Mouse (Mus musculus) retina, adult 2 months (tissue): ENCODE data around the gene Zfp260.
"Not testable (repeated sequence)": the region's sequence is repeated elsewhere in the genome, so short reads cannot be mapped to it uniquely, and the experiment has no call there.

Experiments used
- DNase-seq: peaks from one replicate; pipeline ENCODE4 v3.0.0-alpha.2; 2012; ENCODE audit warnings: low read depth, low spot score

Gene Zfp260

DNA sequence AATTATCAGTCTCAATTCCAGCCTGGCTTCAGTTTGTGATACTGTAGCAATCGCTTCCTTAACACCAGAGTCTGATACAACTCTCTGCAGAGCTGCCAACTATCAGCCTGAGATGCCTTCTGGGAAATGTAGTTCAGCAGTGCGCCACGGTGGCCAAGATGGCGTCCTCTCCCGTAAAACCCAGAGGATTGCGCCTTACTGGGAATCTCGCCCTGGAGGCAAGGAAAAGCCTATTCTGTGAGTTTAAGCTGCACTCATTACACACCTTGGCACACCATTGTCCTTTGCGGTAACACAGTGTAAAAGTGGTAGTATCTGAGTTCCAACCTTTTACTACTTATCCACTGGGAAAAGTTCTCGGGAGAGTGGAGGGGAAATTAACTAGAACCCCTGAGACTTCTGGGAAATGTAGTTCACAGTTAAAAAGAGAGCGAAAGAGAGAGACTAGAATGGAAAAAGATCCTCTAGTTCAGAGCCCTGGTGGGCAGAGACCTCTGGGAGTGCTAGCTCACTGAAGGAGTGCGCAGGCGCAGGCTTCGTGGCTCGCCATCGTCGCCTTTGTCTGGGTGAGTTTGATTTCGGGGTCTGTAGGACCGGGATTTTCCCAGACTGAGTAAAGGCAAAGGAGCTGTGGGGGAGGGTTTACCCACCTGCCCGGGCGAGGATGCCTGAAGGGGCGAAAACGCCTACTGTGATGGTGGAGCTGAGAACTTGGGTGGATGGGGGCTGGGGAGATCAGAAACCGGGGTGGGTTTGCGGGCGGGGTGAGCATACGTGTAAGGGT lies at the start of gene Zfp260:
Gene Zfp260 (plus strand): TSS at position 132 of the 784 bp plus-strand sequence.
- DNase-seq = peak; percentile 72

DNA sequence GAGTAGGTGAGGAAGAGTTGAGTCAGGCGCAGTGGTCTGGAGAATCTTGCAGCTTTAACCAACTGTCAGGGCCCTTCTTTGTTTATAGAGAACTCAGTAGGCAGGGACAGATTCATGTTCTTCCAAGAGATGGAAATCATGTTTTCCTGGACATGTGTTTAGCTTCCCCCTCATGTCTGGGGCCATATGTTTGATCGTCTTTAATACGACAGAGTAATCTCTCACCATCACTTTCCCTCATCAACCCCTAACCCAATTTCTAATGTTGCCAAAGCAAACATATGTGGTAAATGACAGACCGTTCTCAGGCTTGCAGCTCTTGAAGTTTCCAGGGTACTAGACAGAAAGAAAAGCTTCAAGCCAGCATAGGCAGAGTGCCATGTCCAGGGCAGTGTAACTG lies 46.5 kb upstream of the Zfp260 start:
- no peak for DNase-seq

DNA sequence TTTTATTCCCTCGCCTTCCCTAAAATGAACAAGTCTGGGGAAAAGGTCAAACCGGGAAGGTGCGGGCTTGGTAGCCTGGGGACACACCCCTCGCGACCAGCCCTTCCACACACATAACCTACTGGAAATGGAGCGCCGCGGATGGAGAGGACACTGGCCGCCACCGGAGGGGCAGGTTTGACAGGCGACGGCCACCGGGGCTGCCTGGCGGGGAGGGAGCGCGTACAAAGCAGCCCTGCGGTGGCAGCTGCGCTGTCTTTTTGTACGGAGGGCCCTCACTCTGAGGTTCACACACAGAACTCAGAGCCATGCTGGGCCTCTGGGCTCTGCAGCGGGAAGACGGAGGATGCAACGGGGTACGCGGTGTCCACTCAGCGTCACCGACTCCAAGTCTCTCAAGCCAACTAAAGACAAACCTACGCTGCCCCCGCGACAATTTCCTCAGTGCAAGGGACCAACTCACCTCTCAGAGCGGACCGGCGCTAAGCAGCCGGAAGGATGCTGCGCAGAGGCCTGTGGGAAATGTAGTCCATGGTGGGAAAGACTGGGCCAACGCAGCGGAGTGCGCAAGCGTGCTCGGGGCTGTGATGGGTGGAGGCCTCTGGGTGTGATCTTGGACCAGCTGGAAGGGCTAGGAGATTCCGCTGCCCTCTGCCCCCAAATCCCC lies 43.6 kb upstream of the Zfp260 start, which contains the start of gene Zfp14:
Gene Zfp14 (minus strand): TSS at position 499 of the 667 bp plus-strand sequence.
- peak; percentile 81 for DNase-seq

DNA sequence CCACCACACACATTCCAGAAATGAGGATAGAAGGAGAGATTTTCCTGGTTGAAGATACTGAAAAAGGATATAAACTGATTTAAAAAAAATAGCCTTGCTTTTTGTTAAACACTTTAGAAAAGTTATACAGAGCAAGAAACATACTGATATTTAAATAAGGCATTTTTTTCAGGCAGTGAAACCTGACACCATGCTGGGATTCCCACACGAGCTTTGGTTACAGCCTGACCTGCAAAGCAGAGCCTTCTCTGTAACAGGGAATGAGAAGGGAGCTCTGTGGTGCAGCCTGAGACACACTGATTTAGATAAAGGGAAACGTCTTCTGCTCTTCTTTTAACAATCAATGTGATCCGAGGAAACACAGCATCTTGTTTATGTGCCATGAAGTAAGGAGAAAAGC lies 41.0 kb upstream of the Zfp260 start:
- DNase-seq = no peak

DNA sequence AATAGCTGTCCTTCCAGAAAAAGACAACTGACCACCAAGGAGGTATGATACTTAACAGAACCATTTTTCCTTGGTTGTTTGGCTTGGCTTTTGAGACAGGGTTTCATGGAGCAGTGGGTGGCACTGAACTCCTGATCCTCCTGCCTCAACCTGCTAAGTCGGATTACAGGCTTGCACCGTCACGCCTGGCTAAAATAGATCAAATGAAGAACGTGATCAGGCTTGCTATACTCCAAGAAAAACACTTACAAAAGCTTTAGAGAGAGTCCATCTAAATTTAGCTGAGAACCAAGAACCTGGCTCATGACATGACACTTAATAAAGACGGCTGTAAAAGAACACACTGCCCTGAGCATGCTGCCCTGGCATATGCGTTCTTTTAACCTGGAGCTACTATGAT lies 34.2 kb upstream of the Zfp260 start:
- no peak for DNase-seq

DNA sequence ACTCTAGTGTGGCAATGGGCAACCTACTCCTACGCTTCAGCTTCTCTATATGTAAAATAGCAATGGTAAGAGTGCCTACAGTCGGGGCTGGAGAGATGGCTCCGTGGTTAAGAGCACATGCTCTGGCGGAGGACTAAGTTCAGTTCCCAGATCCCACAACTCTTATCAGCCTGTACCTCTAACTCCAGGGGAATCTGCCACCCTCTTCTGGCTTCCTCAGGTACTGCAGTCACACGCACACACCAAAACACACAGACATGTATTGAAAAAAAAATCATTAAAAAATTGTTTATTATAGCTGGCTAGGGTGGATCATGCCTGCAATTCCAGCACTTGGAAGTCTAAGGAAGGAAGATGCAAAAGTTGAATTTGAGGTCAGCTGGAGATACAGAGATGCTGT lies 32.1 kb upstream of the Zfp260 start:
- DNase-seq = no peak

DNA sequence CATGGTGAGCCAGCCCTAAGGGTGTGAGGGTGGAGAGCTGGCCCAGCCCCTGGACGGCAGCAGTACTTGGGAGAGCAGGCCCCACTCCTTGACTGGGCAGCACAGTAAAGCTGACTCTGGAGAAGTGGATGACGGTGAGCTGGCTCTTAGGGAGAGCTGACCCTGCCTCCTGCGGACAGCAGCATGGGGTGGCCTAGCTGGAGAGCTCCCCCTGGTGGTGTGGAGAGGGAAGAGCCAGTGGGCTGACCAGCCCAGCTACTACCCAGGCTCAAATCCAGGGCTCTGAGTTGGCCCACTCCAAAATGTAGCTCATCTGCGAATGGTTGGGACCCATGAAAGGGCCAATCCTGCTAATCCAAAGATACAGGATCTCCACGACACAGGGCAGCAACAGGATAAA lies 30.0 kb upstream of the Zfp260 start:
- no peak for DNase-seq

DNA sequence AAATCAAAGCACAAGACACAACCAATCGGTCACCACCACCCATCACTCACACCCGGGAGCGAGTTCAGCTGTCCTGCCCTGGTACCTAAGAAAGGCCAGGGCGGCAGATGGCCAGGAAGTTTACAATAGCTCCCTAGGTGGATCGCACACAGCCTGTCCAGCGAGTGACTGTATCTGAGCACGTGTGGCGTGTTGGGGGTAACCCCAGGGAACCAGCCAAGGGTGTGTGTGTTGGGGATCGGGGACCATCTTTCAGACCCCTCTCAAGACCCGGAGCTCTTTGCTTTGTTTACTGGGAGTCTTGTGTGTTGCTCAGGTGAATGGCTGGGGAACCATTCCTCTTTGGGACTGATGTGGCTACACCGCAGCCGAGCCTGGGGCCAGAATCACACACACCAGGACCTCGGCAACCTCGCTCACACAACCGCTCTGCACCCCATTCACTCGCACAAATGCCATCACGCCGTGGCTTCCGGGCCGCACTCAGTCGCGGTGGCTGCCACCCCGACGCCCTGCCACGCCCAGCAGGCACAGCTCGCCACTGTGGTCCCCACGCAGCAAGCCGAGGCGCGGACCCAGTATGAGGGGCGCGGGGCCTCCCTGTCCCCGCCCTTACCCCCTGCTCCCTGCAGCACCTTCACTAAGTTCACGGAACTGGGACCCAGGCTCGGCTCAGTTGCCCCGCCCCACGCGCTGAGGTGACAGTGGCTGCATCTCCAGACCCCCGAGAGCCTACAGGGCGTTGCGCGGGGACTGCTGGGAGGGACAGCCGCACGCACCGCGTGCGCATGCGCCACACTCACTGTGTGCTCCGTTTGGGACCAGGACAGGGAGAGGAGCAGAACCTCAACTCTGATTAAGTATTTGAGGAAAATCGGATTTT lies 22.2 kb upstream of the Zfp260 start, which contains the start of gene Zfp82:
Gene Zfp82 (minus strand): TSS at position 755 of the 883 bp plus-strand sequence.
- DNase-seq = peak; percentile 64

DNA sequence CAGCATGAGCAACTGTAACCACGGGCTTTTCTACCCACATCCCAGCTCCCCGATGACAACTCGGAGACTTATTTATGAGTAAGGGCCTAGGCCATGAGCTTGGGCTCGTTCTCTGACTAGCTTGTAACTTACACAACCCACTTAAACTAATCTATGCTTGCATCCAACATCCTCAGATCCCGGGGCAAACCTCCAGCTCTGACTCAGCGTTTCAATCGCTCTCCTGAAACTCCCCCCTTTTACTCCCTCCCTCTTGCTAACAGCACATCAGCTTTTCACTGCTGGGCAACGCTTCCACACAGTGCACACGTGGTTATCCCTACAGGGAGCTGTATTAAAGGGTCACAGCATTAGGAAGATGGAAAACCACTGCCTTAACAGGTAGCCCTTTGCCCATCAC lies 8.1 kb upstream of the Zfp260 start:
- no peak for DNase-seq

DNA sequence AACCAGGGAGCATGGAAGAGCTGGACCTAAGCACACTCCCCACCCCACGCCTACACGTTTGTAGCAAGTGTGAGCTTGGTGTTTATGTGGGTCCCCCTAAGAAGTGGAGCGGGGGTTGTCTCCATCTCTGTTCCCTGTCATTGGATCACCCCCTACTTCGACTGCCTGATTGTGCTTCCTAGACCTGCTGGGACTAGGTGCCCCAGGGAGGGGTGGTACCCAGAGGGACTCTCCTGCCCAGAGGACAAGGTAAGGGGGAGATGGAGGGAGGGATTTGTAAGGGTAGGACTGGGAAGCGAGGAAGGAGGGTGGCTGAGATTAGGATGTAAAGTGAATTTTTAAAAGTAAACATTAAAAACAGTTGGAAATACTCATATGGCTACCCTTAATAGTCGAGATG lies 5.2 kb upstream of the Zfp260 start:
- DNase-seq = no peak

DNA sequence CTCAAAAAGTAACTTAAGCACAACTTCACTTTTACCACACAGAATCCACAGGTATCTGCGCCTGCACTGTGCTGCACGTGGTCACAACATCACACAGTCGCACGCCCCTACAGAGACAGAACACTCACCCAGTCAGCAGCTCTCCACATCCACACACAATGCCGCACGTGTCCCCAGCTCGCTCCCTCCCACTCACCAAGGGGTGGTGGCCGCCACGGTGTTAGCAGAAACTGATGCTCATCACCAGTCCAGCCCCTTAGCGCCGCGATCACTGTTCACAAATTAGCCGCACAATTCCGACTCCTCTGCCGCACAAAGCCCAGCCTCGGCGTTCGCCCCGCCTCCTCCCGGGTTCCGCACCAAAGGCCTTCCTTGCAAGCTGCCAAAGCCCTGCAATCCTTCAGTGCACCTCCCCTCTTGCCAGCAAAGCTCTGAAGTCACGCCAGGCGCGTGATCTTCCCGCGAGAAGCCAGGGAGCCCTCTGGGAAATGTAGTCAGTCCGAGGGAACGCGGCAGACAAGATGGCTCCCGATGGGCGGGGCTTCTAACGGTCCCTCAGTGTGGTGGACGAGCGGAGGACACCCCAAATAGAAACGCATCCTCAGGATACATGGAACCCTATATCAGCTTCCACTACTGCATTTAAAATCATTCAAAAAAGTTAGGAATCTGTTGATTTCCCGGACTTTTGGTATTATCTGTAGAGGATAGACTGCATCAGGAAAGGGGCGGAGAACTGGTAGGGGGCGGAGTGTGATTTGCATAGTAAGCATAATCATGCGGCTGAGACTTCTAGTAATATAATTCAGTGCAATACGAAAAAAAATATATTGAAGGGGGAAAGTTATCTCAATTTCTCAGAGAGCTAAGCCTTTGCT lies 4.2 kb upstream of the Zfp260 start, which contains the start of the genes Gm26920 and Zfp566:
Gene Gm26920 (minus strand): TSS at position 319 of the 878 bp plus-strand sequence.
Gene Zfp566 (minus strand): TSS at position 436 of the 878 bp plus-strand sequence.
- peak; percentile 95 for DNase-seq

DNA sequence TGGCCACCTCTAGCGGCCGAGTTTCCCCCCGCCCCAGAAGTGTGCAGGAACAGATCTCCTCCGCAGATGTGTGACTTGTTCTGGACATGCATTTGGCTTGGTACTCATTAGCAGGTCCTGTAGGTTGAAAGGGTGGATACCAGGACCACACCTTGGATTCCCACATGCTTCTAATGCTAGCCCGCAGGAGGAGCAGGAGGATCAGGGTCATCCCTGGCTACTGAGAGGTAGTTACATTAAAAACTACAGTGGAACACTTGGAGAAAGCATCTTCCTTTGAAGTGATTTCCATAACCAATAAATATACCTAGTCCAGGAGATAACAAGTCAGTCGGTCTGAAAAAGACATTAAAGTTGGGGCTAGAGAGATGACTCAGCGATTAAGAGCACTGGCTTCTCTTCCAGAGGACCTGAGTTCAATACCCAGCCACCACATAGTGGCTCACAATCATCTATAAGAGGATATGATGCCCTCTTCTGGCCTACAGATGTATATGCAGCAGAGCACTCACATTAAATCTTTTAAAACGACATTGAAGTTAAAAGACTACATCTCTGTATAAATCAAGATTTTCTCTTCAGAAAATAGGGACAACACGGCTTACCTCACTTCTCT lies 3.5 kb upstream of the Zfp260 start:
- DNase-seq = peak; percentile 32

DNA sequence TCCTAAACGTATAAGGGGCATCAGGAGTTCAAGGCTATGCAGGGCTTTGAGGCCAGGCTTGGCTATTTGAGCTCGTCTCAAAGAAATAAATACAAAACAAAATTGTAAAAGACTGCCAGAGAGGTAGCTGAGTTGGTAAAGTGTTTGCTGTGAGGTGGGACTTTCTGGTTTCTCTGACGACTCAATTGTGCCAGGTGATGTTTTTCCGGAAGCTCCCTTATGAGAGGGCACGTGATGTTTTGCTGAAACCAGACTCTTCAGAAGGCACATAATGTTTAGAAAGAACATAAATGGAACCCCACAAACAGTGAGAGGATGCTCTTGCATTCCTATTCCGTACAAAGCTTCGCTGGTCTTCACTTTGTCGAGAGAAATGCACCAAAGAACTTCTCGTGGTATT lies 1.9 kb upstream of the Zfp260 start:
- DNase-seq = no peak

DNA sequence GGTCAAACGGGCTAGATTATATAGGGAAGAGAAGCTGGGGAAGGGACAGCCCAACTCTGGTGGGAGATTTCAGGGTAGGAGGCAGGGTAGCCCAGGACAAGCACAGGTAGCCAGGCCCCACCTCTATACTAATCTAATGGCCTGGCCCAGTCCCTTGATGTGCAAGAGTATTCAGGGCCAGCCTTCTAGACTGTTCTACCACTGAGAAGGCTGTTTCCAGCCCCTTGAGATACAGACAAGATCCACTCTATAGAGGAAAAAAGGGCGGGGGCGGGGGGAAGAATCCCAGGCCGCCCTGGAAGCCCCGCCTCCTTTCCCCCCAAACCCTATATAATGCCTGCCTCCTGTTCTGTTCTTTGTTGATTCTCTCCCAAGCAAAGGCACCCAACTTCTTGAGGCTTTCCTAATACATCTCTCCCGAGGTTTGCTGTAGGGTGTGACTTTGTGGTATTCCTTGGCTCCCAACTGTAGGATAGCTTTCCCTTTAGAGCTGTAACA lies 610 bp upstream of the Zfp260 start:
- no peak for DNase-seq

DNA sequence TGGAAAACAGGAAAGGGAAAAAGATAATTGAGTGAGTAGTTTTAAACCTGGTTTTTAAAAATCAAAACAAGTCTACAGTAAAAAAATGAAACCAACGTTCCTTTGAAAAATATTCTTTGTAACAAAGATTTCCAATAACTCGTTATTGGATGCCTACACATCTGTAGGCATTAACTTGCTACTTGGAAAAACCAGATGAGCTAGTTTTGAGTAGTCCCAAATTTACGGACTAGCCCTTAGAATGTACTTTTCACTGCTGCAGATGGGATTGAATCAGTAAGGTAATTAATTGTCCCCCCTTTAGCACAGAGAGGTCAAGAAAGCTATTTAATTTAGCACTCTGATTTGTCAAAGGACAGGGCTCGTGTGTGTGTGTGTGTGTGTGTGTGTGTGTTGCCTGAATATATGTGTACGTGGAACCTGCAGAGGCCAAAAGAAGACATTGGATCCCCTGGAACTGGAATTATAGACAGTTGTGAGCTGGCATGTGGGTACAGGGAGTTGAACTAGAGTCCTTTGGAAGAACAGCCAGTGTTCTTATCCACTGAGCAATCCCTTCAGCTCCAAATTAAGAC lies 1.1 kb downstream of the Zfp260 start:
- DNase-seq = no peak

DNA sequence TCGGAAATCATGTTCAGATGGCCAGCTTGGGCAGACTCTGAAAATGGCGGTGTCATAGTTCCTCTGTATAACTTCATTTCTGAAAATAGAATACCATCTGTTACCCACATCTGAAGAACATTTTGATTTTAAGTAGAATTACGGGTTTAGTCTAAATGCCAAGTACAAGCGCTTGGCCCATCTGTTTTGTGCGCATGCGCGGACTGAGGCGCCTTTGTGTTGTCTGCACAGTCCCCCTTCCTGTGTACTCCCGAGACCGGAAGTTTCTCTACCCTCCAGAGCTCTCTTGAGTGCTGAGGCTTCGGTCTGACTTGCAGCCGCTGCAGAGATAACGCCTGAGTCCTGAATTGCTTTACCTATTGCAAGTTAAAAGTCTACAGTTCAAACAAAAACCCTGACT lies 4.7 kb downstream of the Zfp260 start:
- DNase-seq = no peak

DNA sequence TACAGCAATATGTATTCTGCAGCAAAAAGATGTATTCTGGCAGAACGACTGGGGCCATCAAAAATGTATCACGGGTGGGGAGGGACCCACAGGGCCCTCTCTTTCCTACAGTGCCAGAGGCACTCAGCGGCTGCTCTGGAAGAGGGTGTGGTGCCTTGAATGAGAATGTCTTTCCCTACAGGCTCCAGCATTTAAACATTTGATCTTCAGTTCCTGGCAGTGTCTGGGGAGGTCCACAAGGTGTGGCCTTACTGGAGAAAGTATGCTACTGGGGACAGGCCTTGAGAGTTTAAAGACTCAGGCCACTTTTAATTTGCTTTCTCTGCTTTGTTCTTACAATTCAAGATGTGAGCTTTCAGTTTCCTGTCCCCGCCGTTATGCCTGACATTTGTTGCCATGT lies 21.5 kb downstream of the Zfp260 start:
- DNase-seq = no peak

DNA sequence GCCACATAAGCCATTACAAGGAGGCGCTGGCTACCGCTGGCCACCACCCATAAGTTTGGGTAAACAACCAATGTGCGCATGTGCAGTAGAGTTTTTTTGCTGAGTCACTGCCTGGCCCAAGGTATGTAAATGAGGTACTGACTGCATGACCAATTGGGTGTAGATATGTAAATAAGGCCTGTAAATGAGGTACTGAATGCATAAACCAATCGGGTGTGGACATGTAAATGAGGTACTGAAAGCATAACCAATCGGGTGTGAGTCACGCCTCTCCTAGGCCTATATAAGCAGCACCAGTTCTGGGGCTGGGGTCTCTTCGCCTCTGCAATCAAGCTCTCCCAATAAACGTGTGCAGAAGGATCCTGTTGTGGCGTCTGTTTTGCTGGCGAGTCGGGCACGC lies 23.4 kb downstream of the Zfp260 start:
- not testable (repeated sequence) for DNase-seq

DNA sequence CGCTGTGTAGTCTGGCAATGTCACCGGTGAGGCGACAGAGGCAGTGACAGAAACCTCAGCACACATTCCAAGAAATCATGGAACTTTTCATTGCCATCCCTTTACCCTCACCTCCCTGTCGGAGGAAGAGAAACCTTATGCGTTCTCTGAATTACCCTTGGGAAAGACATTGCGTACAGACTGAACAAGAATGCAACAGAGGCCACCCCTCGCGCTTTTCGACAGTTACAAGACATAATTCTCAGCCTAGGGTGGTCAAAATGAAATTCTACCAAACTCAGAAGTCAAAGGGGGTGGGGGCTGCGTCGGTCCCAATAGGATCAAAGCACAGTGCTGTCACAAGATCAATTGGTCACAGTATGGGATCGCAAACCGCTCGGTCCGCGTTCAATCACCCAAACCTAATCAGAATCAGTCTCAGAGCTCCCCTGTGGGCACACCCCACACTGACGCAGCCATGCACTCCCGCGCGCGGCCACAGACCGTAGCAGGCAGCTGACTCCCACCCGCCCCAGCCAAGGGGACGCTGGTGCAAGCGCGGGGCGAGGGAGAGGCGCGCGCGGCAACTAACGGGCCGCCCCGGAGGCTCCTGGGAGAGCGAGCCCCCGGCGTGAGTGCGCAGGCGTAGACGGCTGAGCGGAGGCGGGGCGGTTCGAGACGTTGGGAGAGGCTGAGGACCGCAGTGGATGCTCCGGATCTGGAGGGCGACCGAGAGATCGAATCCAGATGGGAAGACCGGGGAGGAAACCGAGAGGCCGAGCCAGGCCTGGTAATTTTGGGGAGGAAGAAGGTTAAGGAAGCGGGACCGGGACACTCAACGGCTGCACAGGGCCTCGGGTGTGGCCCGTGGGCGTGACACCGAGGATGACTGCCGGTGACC lies 27.0 kb downstream of the Zfp260 start, which contains the start of gene Zfp382:
Gene Zfp382 (plus strand): TSS at position 635 of the 880 bp plus-strand sequence.
- peak; percentile 80 for DNase-seq
